Mouse (Mus musculus) CH12.LX (cell line): ENCODE results near the gene Nab2.
"Not testable (repeated sequence)": the region's sequence is repeated elsewhere in the genome, so short reads cannot be mapped to it uniquely, and the experiment has no call there.

Experiments used
- CHD2 ChIP-seq: IDR thresholded peaks from 2 replicates; pipeline ENCODE4 v1.6.1; 2011; ENCODE audit warnings: low read length, improper control_type of control experiment
- CTCF ChIP-seq, 2 experiments: IDR thresholded peaks in 1 of 2; conservative IDR thresholded peaks in 1 of 2; 2 replicates each; pipeline ENCODE4 v1.5.1; 2011 to 2012; ENCODE audit warnings: low read depth in 2 of 2, low read length in 2 of 2, improper control_type of control experiment in 1 of 2, inconsistent platforms in 1 of 2, mild to moderate bottlenecking in 1 of 2, moderate library complexity in 1 of 2
- JUN ChIP-seq: IDR thresholded peaks from 2 replicates; pipeline ENCODE4 v1.6.1; 2011; ENCODE audit warnings: low read depth, mild to moderate bottlenecking, low read length, improper control_type of control experiment, moderate library complexity; ENCODE audit not compliant: insufficient read depth
- NELFE ChIP-seq: IDR thresholded peaks from 2 replicates; pipeline ENCODE4 v1.6.1; 2011; ENCODE audit warnings: low read depth, low read length, improper control_type of control experiment
- POLR2A ChIP-seq: IDR thresholded peaks from 2 replicates; pipeline ENCODE4 v1.6.1; 2011; ENCODE audit warnings: low read depth, mild to moderate bottlenecking, improper control_type of control experiment, low read length
- SMC3 ChIP-seq: IDR thresholded peaks from 2 replicates; pipeline ENCODE4 v1.6.1; 2011; ENCODE audit warnings: low read depth, low read length, improper control_type of control experiment
- TBP ChIP-seq: conservative IDR thresholded peaks from 2 replicates; pipeline ENCODE4 v1.6.1; 2011; ENCODE audit warnings: low read depth, low read length, improper control_type of control experiment
- ZMIZ1 ChIP-seq: IDR thresholded peaks from 2 replicates; pipeline ENCODE4 v1.6.1; 2012; ENCODE audit warnings: low read depth, mild to moderate bottlenecking, inconsistent platforms, low read length, improper control_type of control experiment
- ZNF384 ChIP-seq: IDR thresholded peaks from 2 replicates; pipeline ENCODE4 v1.6.1; 2012; ENCODE audit warnings: low read depth, low read length, improper control_type of control experiment, inconsistent platforms

DNA sequence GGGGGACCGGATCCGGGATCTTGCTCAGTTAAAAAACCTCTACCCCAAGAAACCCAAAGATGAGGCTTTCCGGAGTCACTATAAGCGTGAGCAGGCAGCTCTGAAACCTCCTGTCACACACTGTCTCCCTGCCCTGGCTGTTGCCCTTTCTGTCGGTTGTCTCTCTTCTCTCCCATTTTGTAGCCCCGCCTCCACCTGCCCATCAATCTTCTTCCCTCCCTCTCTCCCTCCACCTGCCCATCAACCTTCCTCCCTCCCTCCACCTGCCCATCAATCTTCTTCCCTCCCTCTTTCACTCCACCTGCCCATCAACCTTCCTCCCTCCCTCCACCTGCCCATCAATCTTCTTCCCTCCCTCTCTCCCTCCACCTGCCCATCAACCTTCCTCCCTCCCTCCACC lies 10.8 kb downstream of the Nab2 start:
- not testable (repeated sequence) for TF ChIP-seq ZMIZ1; SMC3; ZNF384; CTCF (conservative IDR thresholded peaks at IDR 0.05 in 1 of 2, IDR thresholded peaks at IDR 0.05 in 1 of 2; ENCODE audit: low read depth in 2 of 2, low read length in 2 of 2); POLR2A; TBP; CHD2; NELFE; JUN
